Mouse (Mus musculus): ENCODE data around the gene Sulf2.
"Not testable (repeated sequence)": the region's sequence is repeated elsewhere in the genome, so short reads cannot be mapped to it uniquely, and the experiment has no call there.

The Sulf2 gene

DNA sequence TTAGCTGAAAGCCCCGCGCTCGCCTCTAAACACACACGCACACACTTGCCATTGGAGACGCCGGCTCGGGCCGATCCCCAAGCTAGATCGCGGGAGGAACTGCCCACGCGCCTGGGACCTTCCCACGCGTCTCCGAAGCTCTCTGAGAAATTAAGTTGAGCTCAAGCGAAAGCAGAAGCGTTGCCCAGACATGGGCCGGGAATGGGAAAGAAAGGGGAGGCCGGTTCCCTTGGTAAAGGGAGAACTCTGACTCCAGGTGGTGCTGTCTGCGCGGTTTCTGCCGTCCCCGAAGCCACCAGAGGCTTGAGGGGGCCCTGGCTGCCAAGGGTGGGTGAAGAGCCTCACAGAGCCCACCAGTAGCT, at the start of gene Sulf2:
Gene Sulf2 (minus strand): TSS at position 210 of the 362 bp plus-strand sequence.
- DNase-seq = peak; percentile 85

- DNase-seq = no peak
Observed at GRCm38 (mm10) chr2:166204174-166204573, 48.7 kb upstream of the Sulf2 start.

DNA sequence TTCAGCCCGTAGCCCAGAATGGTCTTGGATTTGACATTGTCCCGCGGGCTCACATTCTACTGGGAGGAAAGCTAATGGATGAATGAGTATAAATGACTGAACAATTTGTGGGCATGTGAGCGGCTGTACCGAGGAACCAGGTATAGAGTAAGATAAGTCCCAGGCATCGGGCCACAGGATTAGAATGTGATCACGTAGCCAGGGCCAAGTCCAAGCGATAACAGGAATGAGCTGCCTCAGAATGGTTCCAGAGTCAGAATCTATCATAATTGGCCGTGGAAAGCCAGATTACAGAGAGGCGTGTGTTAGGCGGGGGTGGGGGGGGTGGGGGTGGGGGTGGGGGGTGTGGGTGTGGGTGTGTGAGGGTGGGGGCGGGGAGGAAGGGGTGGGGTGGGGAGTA, 48.2 kb upstream of the Sulf2 start:
- DNase-seq = no peak

DNA sequence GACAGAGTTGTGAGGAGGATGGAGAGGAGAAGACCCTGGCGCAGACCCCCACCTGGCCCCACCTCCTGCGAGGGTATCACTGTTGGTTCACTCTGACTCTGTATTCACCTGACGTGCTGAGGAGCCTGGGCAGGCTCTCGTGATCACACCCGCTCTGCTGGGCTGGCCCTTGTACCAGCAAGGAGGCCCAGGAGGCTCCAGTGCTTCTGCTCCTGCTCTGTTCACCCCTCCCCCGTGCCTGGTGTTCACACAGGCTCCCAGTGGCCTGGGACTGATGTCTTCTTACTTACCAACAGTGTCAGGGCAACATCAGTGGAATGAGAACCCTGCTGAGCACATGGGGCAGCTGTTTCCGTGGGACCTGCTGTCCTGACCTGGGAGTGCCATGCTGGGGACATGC, 42.5 kb upstream of the Sulf2 start:
- DNase-seq = no peak

- peak; percentile 29 for DNase-seq
Observed at GRCm38 (mm10) chr2:166197064-166197463, 41.6 kb upstream of the Sulf2 start.

DNA sequence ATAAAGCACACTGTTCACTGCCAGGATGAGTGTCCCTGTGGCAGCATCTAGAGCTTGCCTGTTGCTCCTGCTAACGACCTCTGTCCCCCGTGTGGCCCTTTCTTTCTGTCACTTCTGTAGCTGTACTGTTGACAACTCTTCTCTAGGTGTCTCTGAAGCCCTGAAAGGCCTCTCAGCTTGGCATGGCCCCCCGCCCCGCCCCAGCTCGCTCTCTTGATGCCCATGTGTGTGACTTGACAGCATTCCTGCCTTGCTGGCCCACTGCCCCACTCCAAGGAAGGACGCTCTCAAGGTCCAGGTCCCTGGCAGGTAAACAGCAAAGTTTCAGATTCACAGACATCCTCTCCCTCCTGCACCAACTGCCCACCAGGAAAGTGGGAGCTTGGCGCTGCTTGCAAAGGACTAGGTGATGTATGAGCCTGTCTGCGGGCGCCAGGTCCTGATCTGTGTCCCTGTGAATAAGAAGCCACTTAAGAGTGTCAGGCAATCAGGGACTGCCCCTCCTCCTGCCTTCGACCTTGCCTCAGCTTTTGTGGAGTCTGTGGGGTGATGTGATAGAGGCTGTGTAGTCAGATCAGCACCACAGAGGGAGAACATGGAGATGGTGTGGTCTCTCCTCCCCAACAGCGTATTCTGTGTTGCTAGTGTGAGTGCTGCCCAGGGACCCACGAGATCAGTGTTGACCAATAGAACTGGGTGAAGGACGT, 40.8 kb upstream of the Sulf2 start:
- no peak for DNase-seq

GRCm38 (mm10) chr2:166195041-166195440, 39.6 kb upstream of the Sulf2 start:
- DNase-seq = no peak

DNA sequence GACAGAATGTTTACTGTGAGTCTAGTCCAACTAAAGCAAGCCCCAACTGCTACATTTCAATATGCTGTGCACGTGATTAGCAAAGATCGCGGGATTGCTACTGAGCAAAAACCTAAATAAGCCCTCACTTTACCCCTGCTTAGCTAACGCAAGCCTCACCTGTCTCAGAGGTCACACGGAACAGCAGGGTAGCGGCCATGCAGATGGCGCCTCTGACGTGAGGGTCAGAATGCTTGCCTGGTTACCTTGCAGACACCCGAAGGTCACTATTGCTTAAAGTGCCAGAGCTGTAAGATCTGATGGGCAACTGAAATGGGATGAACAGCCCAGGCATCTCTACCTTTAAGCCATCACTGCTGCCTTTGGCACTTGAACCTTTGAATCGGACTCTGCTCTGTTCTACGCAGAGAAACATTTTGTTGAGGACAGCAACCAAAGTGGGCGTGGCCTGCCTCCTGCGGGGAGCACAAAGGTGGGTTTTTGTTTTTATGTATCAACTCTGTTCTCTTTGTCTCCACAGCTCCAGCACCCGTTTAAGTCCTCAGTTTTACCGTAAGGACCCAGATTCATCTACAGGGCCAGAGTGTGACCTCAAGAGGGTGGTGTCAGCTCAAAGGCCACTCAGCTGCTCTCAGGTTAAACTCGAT, 38.8 kb upstream of the Sulf2 start:
- no peak for DNase-seq

DNA sequence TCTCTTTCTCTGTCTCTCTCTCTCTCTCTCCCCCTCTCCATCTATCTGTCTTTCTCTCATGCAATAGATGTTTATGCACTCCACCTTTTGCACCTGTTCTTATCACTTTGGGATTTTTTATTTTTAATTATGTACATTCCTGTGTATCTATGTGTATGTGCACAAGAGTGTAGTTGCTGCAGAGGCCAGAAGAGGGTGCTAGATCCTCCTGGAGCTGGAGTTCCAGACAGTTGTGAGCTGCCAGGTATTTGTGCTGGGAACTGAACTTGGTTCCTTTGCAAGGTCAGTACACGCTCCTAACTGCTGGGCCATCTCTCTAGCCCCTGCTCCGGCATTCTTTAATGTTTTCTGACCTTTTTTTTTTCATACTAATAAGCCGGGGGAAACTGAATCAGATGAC, 38.0 kb upstream of the Sulf2 start:
- no peak for DNase-seq

- DNase-seq = no peak
Observed at GRCm38 (mm10) chr2:166190816-166191215, 35.4 kb upstream of the Sulf2 start.

DNA sequence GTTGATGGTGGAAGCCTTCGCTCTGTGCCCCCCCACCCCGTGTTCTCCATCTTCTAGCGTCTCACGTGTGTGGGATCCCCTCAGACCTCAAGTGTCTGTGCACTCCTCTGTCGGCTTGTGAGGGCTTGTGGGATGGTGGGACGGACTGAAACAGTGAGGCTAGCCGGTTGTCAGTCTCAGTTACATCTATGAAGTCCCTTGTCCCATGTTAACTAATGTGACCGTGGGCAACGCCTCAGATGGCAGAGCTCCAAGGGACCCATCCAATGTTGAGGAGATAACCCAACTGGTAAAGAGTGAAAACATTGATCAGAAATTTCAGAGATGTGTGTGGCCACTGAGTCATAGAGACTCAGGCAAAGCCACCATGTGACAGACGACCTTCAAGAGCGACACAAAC, 33.7 kb upstream of the Sulf2 start:
- DNase-seq = no peak

GRCm38 (mm10) chr2:166187874-166188453, 32.5 kb upstream of the Sulf2 start:
- not testable (repeated sequence) for DNase-seq

GRCm38 (mm10) chr2:166187319-166187718, 31.9 kb upstream of the Sulf2 start:
- not testable (repeated sequence) for DNase-seq

DNA sequence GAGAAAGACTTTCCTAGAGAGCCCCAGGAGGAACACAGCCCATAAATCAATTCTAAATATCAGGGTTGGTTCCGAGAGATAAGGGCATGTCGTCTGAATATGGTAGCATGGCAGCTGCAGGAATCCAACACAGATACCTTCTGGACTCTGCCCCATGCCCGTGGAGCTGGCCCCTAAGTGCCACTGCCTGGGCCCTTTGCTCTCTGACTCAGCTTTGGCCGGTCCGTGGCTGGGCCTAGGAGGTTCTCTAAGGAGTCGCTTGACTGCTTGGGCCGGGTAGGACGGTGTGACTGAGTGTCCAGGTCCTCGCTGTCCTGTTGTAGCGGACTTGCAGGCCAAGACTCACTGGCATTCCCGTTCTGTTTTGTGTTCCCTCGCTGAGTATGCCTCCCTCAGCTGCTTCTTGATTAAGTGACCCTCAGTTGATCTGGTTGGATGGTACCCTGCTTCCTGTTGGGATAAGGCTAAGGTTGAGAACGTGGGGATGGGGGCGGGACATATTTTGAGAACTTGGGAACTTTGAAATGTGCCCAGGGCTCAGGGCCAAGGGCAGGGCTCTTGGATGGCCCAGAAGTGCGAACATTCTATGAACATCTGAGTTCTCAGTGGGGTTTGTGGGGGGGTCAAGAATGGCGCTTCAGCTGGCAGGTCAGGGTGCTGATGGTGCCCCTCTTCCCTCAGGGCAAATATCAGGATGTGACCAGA, 30.9 kb upstream of the Sulf2 start:
- no peak for DNase-seq

DNA sequence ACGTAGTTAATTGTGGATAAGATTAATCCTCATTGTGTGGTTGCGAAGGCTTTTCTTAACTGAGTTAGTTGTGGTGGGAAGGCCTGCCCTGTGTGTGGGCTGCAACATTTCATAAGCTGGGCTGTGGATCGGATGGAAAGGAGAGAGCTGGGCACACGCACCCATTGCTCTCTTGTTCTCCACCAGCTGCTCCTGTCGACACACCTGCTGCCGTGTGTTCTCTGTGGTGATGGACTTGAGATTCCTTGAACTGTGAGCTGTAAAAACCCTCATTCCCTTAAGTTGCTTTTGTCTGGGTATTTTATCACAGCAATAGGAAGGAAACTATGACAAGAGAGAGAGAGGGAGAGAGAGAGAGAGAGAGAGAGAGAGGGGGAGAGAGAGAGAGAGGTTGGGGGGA, 30.3 kb upstream of the Sulf2 start:
- DNase-seq = no peak

DNA sequence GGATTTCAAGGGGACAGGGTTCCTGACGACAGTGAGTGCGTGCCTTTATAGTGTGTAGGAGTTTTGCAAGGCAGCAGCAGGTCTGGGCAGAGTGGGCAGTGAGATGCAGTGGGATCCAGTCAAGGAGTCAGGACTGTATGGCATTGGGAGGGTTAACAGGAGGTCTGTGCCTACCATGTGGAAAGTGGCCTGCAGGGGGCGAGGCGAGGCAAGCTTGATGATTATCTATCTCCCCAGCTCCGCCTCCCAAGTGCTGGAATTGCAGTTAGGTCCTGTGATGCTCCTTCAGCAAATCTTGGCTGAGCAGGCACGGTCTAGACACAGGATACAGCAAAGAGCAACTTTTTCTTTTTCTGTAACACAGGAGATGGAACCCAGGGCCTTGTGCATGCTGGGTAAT, 29.0 kb upstream of the Sulf2 start:
- DNase-seq = no peak

GRCm38 (mm10) chr2:166182009-166182685, 26.7 kb upstream of the Sulf2 start:
- no peak for DNase-seq

- DNase-seq = peak; percentile 94
Observed at GRCm38 (mm10) chr2:166180744-166181508, 25.5 kb upstream of the Sulf2 start.

GRCm38 (mm10) chr2:166180136-166180649, 24.7 kb upstream of the Sulf2 start:
- DNase-seq = peak; percentile 35

DNA sequence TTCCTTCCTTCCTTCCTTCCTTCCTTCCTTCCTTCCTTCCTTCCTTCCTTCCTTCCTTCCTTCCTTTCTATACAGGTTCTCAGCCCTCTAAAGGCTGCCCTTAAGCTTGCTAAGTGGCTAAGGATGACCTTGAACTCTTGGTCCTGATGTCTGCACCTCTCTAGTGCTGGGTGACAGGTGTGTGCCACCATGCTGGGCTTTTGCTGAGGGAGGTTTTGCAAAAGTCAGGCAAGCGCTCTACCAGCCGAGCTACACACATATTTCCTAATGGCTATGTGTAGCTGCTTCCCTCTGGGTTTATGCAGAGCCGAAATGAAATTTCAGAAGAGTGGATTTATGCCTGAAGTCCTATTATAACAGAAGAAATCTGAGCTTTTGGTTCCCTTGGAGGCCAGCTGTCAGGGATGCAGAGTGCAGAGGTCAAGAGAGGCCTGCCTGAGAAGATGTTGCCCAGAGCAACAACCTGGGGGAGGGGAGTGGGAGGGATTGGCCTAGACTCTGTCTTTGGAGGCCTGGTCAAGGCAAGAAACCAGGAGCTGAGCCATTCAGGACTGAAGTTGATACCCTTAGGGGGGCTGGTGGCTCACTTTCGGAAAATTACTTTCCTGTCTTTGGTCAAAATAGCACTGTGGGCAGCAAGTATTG, 24.1 kb upstream of the Sulf2 start:
- no peak for DNase-seq

GRCm38 (mm10) chr2:166175552-166176136, 20.2 kb upstream of the Sulf2 start:
- no peak for DNase-seq
